Mouse (Mus musculus) forebrain, embryonic 14.5 days (tissue): ENCODE measurements around the gene Rab34. TPM values are rescaled to one million over a fixed set of nuclear protein-coding genes. Genes with fewer than 3 reads are reported as not detected.

ENCODE experiments used
- ATAC-seq: fragments of 200-750 bp; cut with Nextera tagmentation; 2 replicates; pipeline ENCODE4 v1.8.0; 2017; ENCODE audit warnings: mild to moderate bottlenecking, moderate library complexity
- DNase-seq: peaks from one replicate; pipeline ENCODE4 v3.0.0-alpha.2; 2015; ENCODE audit warnings: low spot score
- H3K27ac ChIP-seq: fragments of 300-500 bp; sonication (generic); 2 replicates; pipeline ENCODE4 v1.5.1; 2014; ENCODE audit warnings: low read depth, mild to moderate bottlenecking, control low read depth, low read length, moderate library complexity
- H3K27me3 ChIP-seq: fragments of 300-500 bp; sonication (generic); replicated peaks from 2 replicates; pipeline ENCODE4 v1.6.1; 2014; ENCODE audit warnings: low read length, control low read depth, mixed read lengths; ENCODE audit not compliant: control insufficient read depth, insufficient read depth
- H3K36me3 ChIP-seq: fragments of 300-500 bp; sonication (generic); 2 replicates; pipeline ENCODE4 v1.6.1; 2014; ENCODE audit warnings: low read length, control low read depth; ENCODE audit not compliant: control insufficient read depth, insufficient read depth
- H3K4me1 ChIP-seq: fragments of 300-500 bp; sonication (generic); 2 replicates; pipeline ENCODE4 v1.6.1; 2014; ENCODE audit warnings: antibody characterized with exemption, low read length, control low read depth; ENCODE audit not compliant: control insufficient read depth, insufficient read depth
- H3K4me2 ChIP-seq: fragments of 300-500 bp; sonication (generic); 2 replicates; pipeline ENCODE4 v1.6.1; 2014; ENCODE audit warnings: mild to moderate bottlenecking, control low read depth, low read length
- H3K4me3 ChIP-seq: fragments of 300-500 bp; sonication (generic); 2 replicates; pipeline ENCODE4 v1.5.1; 2014; ENCODE audit warnings: low read depth, low read length, control low read depth
- H3K9ac ChIP-seq: fragments of 300-500 bp; sonication (generic); 2 replicates; pipeline ENCODE4 v1.6.1; 2014; ENCODE audit warnings: mild to moderate bottlenecking, low read length, control low read depth, moderate library complexity
- H3K9me3 ChIP-seq: fragments of 300-500 bp; sonication (generic); replicated peaks from 2 replicates; pipeline ENCODE4 v1.6.1; 2016; ENCODE audit warnings: low read length, control low read depth, mixed read lengths; ENCODE audit not compliant: control insufficient read depth
- WGBS: fragments of 180-500 bp; shearing (Covaris S2); extraction: QIAGEN DNeasy Blood & Tissue Kit; methylation state at CpG from one replicate; pipeline ENCODE4 v1.1.7; 2014; 5-methylcytosine and 5-hydroxymethylcytosine counted together
- microRNA-seq: library from miRNA; unstranded; fragments of <30 nt; microRNA quantifications from one replicate; pipeline ENCODE4, GENCODE M21; 2016
- polyA plus RNA-seq: library from polyadenylated mRNA; unstranded; fragments of >200 nt; fragmentation: Nextera tagmentation; extraction: Ambion mirVana; gene quantifications from 2 replicates; pipeline ENCODE4 v1.2.1, GENCODE M21; 2014

Gene Rab34
- polyA plus RNA-seq, 1 experiment from 2014 or later, result 48.1 TPM

- ATAC-seq (no peak), DNase-seq (no peak)
- no peak overlapping the region for H3K27ac ChIP-seq
- H3K9me3 ChIP-seq, result no peaks in the 10 kb centered on the region
- H3K27me3 ChIP-seq, result no peaks in the 10 kb centered on the region
- no peak overlapping the region for H3K9ac ChIP-seq
- no peak overlapping the region for H3K4me3 ChIP-seq
- H3K4me1 ChIP-seq, result no peaks in the 10 kb centered on the region
- no peak overlapping the region for H3K4me2 ChIP-seq
- 94% methylated on average over 14 of the region's 14 CpGs for WGBS
- peaks cover 99% of the 10 kb centered on the region for H3K36me3 ChIP-seq
Measured at GRCm38 (mm10) chr11:78213086-78213817, 25.0 kb downstream of the Rab34 start.

DNA sequence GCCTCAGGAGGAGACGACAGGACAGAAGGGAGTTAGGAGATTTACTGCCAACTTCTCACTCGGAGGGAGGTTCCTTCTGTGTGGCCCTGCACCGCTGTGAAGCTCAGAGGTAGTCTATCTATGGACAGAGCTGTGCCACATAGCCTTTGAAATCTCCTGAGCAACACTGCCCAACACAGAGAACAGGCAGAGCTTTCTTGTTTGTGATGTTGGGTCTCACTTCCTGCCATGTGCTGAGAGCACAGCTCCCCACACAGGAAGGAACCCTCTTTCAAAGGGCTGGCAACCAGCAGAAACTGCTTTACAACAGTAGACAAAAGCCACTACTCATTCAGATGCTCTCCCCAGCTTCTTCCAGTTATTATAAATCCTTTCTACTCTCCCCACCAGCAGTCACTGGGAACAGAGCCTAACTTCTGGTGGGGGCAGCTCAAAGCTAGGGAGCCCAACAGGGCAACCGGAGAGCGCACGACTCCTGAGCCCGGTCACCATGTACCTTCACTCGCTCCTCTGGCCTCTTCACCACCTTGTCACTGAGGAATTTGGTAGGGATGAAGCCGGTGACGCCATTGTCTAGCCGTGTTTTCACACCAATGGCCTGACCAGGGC is 27.6 kb downstream of the Rab34 start:
- Histone ChIP-seq H3K36me3 (peaks cover 98% of the 10 kb centered on the region), H3K27me3 (no peaks in the 10 kb centered on the region), H3K4me3 (no peak overlapping the region), H3K4me2 (no peak overlapping the region), H3K9me3 (no peaks in the 10 kb centered on the region), H3K4me1 (no peaks in the 10 kb centered on the region), H3K9ac (no peak overlapping the region), H3K27ac (no peak overlapping the region)
- no peak for DNase-seq
- no peak for ATAC-seq
- WGBS, result 94% methylated on average over 11 of the region's 11 CpGs

DNA sequence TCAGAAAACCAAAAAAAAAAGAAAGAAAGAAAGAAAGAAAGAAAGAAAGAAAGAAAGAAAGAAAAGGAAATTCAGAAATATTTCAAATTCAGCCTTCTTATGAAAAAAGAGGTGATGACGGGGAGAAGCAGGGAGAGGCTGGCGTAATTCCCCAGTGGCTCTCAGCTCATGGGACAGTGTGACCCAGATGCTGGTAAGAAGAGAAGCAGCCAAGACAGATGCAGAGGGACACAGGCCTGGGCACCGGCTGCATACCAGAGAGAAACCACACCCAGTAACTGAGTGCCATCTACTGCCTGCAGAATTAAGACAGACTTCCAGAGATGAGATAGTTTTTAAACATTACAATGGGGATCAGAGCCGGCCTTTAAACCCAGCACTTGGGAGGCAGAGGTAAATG is 35.4 kb downstream of the Rab34 start:
- peaks cover 98% of the 10 kb centered on the region for H3K36me3 ChIP-seq
- no peak overlapping the region for H3K4me3 ChIP-seq
- WGBS, result 92% methylated on average over 4 of the region's 4 CpGs
- H3K4me1 ChIP-seq, result no peaks in the 10 kb centered on the region
- no peaks in the 10 kb centered on the region for H3K9me3 ChIP-seq
- DNase-seq (no peak), ATAC-seq (no peak)
- no peak overlapping the region for H3K4me2 ChIP-seq
- no peaks in the 10 kb centered on the region for H3K27me3 ChIP-seq
- H3K9ac ChIP-seq, result no peak overlapping the region
- no peak overlapping the region for H3K27ac ChIP-seq

GRCm38 (mm10) chr11:78231518-78231917 is 43.3 kb downstream of the Rab34 start:
- H3K9me3 ChIP-seq, result no peaks in the 10 kb centered on the region
- no peaks in the 10 kb centered on the region for H3K4me1 ChIP-seq
- H3K27ac ChIP-seq, result no peak overlapping the region
- peaks cover 79% of the 10 kb centered on the region for H3K36me3 ChIP-seq
- H3K4me2 ChIP-seq, result no peak overlapping the region
- 90% methylated on average over 6 of the region's 6 CpGs for WGBS
- DNase-seq (no peak), ATAC-seq (no peak)
- no peak overlapping the region for H3K9ac ChIP-seq
- no peaks in the 10 kb centered on the region for H3K27me3 ChIP-seq
- H3K4me3 ChIP-seq, result no peak overlapping the region

GRCm38 (mm10) chr11:78240193-78240857 is 52.1 kb downstream of the Rab34 start:
- Histone ChIP-seq H3K27ac (no peak overlapping the region), H3K9me3 (no peaks in the 10 kb centered on the region), H3K9ac (no peak overlapping the region), H3K4me3 (no peak overlapping the region), H3K36me3 (peaks cover 32% of the 10 kb centered on the region), H3K4me2 (no peak overlapping the region), H3K27me3 (no peaks in the 10 kb centered on the region), H3K4me1 (peaks cover 8% of the 10 kb centered on the region)
- DNase-seq, result no peak
- no peak for ATAC-seq
- 88% methylated on average over 9 of the region's 9 CpGs for WGBS

Small RNA genes within 50 kb of the gene (microRNA-seq; reads per million reads assigned to microRNA genes)
- gene Mir7653, result not detected

Other genes with a start within 250 kb of the Rab34 start
- gene Phf12, start 205.7 kb upstream of the Rab34 start, polyA plus RNA-seq, result 16.5 and 17.0 TPM in 2 replicates
- gene Dhrs13, start 156.2 kb upstream of the Rab34 start, polyA plus RNA-seq, result 36.6 and 38.8 TPM in 2 replicates
- 56.2 and 64.6 TPM in 2 replicates for gene Flot2, start 150.5 kb upstream of the Rab34 start, polyA plus RNA-seq
- 36.8 and 40.2 TPM in 2 replicates for gene Eral1, start 108.0 kb upstream of the Rab34 start, polyA plus RNA-seq
- gene Fam222b, start 93.8 kb upstream of the Rab34 start, polyA plus RNA-seq, result 22.3 and 23.9 TPM in 2 replicates
- 79.2 and 82.6 TPM in 2 replicates for gene Traf4, start 22.8 kb upstream of the Rab34 start, polyA plus RNA-seq
- 4.6 and 5.5 TPM in 2 replicates for gene Nek8, start 11.8 kb upstream of the Rab34 start, polyA plus RNA-seq
- gene Tlcd1, start 11.7 kb upstream of the Rab34 start, polyA plus RNA-seq, result 4.4 and 4.5 TPM in 2 replicates
- 1,011 and 1,206 TPM in 2 replicates for gene Rpl23a, start 4.8 kb upstream of the Rab34 start, polyA plus RNA-seq
- 0.55 and 0.73 TPM in 2 replicates for gene Proca1, start 5.0 kb downstream of the Rab34 start, polyA plus RNA-seq
- 82.4 and 90.2 TPM in 2 replicates for gene Sdf2, start 57.3 kb downstream of the Rab34 start, polyA plus RNA-seq
- gene Supt6, start 57.6 kb downstream of the Rab34 start, polyA plus RNA-seq, result 17.7 and 21.7 TPM in 2 replicates
- gene 2610507B11Rik, start 73.3 kb downstream of the Rab34 start, polyA plus RNA-seq, result 49.4 and 56.0 TPM in 2 replicates
- gene BC030499, start 102.4 kb downstream of the Rab34 start, polyA plus RNA-seq, result 0.19 and 0.43 TPM in 2 replicates
- 21.5 and 25.4 TPM in 2 replicates for gene Spag5, start 113.1 kb downstream of the Rab34 start, polyA plus RNA-seq
- gene Aldoc, start 134.5 kb downstream of the Rab34 start, polyA plus RNA-seq, result 161 and 167 TPM in 2 replicates
- 46.8 and 51.0 TPM in 2 replicates for gene Pigs, start 140.0 kb downstream of the Rab34 start, polyA plus RNA-seq
- 72.5 and 73.8 TPM in 2 replicates for gene Unc119, start 155.1 kb downstream of the Rab34 start, polyA plus RNA-seq
- not detected in 2 replicates for gene Foxn1, start 198.1 kb downstream of the Rab34 start, polyA plus RNA-seq
- gene Slc13a2, start 233.8 kb downstream of the Rab34 start, polyA plus RNA-seq, result not detected in 2 replicates